Mouse (Mus musculus) midbrain, embryonic 11.5 days (tissue): ENCODE measurements at regions not wholly inside any gene's neighbourhood (a gene's known extent, or its start where the extent isn't known, plus 50 kb on each side); places are given as distances from the start of the nearest gene placed in this dataset.
"Not testable (repeated sequence)": the region's sequence is repeated elsewhere in the genome, so short reads cannot be mapped to it uniquely, and the experiment has no call there.

Experiments
- ATAC-seq: fragments of 200-750 bp; cut with Nextera tagmentation; 2 replicates; pipeline ENCODE4 v1.8.0; 2017; ENCODE audit warnings: moderate TSS enrichment, moderate library complexity; ENCODE audit not compliant: low FRiP score
- DNase-seq: peaks from one replicate; pipeline ENCODE4 v3.0.0; 2015; ENCODE audit warnings: low spot score; ENCODE audit errors: missing footprints
- H3K27ac ChIP-seq: fragments of 300-500 bp; sonication (generic); 2 replicates; pipeline ENCODE4 v1.5.1; 2014; ENCODE audit warnings: low read depth, low read length
- H3K27me3 ChIP-seq: fragments of 300-500 bp; sonication (generic); 2 replicates; pipeline ENCODE4 v1.6.1; 2014; ENCODE audit warnings: mild to moderate bottlenecking, low read length, moderate library complexity, mixed read lengths; ENCODE audit not compliant: control insufficient read depth, insufficient read depth
- H3K36me3 ChIP-seq: fragments of 300-500 bp; sonication (generic); 2 replicates; pipeline ENCODE4 v1.6.1; 2014; ENCODE audit warnings: mild to moderate bottlenecking, low read length, moderate library complexity, mixed read lengths; ENCODE audit not compliant: control insufficient read depth, insufficient read depth
- H3K4me1 ChIP-seq: fragments of 300-500 bp; sonication (generic); 2 replicates; pipeline ENCODE4 v1.6.1; 2014; ENCODE audit warnings: low read length; ENCODE audit not compliant: control insufficient read depth, insufficient read depth
- H3K4me2 ChIP-seq: fragments of 300-500 bp; sonication (generic); 2 replicates; pipeline ENCODE4 v1.6.1; 2014; ENCODE audit warnings: mild to moderate bottlenecking, moderate library complexity
- H3K4me3 ChIP-seq: fragments of 300-500 bp; sonication (generic); 2 replicates; pipeline ENCODE4 v1.5.1; 2014; ENCODE audit warnings: low read depth, low read length
- H3K9ac ChIP-seq: fragments of 300-500 bp; sonication (generic); 2 replicates; pipeline ENCODE4 v1.6.1; 2014; ENCODE audit warnings: low read length
- H3K9me3 ChIP-seq: fragments of 300-500 bp; sonication (generic); 2 replicates; pipeline ENCODE4 v1.6.1; 2016; ENCODE audit warnings: low read length; ENCODE audit not compliant: control insufficient read depth
- WGBS: fragments of 180-500 bp; shearing (Covaris S2); extraction: QIAGEN DNeasy Blood & Tissue Kit; methylation state at CpG from one replicate; pipeline ENCODE4 v1.1.7; 2014; 5-methylcytosine and 5-hydroxymethylcytosine counted together

DNA sequence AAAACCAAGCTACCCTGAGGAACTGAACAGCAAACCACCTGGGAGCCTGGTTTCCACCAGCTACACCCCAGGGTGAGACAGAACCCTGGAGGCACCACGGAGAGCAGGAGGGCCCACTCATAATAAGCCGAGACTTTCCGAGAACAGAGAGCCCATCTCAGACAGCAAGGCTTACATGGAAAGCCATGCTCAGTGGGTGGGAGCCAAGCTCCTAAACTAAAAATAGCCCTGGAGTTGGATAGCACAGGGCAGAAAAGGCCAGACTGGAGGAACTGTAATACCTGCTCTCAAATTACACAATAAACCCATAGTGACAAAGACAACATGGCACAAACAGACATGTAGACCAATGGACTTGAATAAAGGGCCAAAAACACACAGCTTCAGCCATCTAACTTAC lies 69.9 kb downstream of the Fbxo4 start:
- no peaks in the 10 kb centered on the region for H3K4me1 ChIP-seq

DNA sequence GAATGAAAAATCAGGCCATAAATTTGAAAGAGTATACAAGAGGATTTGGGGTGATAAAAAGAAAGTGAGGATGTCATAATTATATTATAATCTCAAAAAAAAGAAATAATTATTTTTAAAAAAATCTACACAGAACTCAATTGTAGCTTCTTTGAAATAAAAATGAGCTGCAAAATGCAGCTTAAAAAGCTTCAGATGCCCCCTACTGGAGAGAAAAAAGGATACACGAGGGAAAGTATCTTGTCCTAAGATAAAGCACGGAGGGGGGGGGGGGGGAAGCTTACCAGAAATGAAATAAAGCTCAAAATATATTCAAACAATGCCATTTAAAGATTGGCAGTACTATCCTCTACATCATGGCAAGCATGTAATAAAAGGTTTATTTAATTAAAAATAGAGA lies 70.7 kb downstream of the Fbxo4 start:
- Histone ChIP-seq H3K27ac (no peak overlapping the region), H3K36me3 (no peaks in the 10 kb centered on the region), H3K27me3 (no peaks in the 10 kb centered on the region), H3K4me2 (no peak overlapping the region), H3K4me3 (no peak overlapping the region), H3K9me3 (no peaks in the 10 kb centered on the region), H3K9ac (no peak overlapping the region), H3K4me1 (no peaks in the 10 kb centered on the region)
- ATAC-seq (0 out of 2 replicates have a peak, but pooled peaks have one; percentile 27), DNase-seq (peak; percentile 85)
- 19% methylated on average over 2 of the region's 2 CpGs for WGBS

More for the DNA sequence above, 69.9 kb downstream of the Fbxo4 start:
- 73% methylated on average over 3 of the region's 3 CpGs for WGBS
- ATAC-seq = no peak
- Histone ChIP-seq H3K4me2 (no peak overlapping the region), H3K27me3 (no peaks in the 10 kb centered on the region), H3K9ac (no peak overlapping the region), H3K9me3 (no peaks in the 10 kb centered on the region), H3K27ac (no peak overlapping the region), H3K36me3 (no peaks in the 10 kb centered on the region), H3K4me3 (no peak overlapping the region)
- no peak for DNase-seq

DNA sequence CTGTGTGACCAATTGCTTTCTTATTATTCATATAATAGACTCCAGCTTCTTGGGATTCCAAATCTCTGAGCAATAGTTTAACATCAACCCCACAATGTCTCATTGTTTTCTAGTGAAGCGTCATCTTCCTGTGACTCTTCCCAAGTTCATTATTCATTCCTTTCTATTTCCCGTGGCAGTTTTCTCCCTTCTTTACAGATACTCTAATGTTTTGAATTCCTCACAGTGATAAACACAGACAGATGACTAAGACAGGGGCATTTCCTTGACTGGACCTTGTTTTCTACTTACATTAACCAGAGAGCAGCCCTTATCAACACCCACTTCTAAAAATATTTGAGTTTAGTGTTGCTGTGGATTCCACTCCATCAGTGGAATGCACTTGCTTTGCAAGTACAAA lies 73.8 kb downstream of the Fbxo4 start:
- no peak overlapping the region for H3K4me3 ChIP-seq
- no peak overlapping the region for H3K9ac ChIP-seq
- no peaks in the 10 kb centered on the region for H3K9me3 ChIP-seq
- DNase-seq = no peak
- H3K27me3 ChIP-seq = no peaks in the 10 kb centered on the region
- no peaks in the 10 kb centered on the region for H3K4me1 ChIP-seq
- H3K27ac ChIP-seq = no peak overlapping the region
- H3K4me2 ChIP-seq = no peak overlapping the region
- no peak for ATAC-seq
- WGBS = 77% methylated on average over 2 of the region's 2 CpGs
- no peaks in the 10 kb centered on the region for H3K36me3 ChIP-seq

DNA sequence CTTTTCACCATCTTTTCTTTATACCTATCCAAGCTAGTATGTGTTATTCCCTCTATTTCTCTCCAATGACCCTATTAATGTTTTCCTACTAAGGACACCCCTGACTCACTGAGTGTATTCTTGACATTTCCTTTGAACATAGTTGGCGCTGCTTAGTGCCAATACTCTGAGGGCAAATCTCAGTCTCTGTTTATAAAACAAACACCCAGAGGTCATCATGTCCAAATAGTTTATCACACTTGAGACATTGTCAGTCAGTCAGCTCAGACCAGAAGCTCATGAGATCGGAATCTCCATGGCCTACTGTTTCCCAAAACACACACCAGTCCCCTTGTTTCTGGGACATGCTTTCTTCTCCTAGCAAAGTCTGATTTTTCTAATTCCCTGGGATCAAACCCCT lies 100.9 kb downstream of the Fbxo4 start:
- Histone ChIP-seq H3K4me2 (no peak overlapping the region), H3K27ac (no peak overlapping the region), H3K27me3 (no peaks in the 10 kb centered on the region), H3K9me3 (no peaks in the 10 kb centered on the region), H3K4me1 (no peaks in the 10 kb centered on the region), H3K36me3 (no peaks in the 10 kb centered on the region), H3K4me3 (no peak overlapping the region), H3K9ac (no peak overlapping the region)
- WGBS = 73% methylated on average over 2 of the region's 2 CpGs
- DNase-seq (no peak), ATAC-seq (no peak)

- WGBS = 65% methylated on average over 3 of the region's 3 CpGs
- Histone ChIP-seq H3K27ac (no peak overlapping the region), H3K4me3 (no peak overlapping the region), H3K4me2 (no peak overlapping the region), H3K9ac (no peak overlapping the region), H3K9me3 (no peaks in the 10 kb centered on the region), H3K4me1 (no peaks in the 10 kb centered on the region), H3K36me3 (no peaks in the 10 kb centered on the region), H3K27me3 (no peaks in the 10 kb centered on the region)
- no peak for ATAC-seq
- DNase-seq = no peak
Measured at GRCm38 (mm10) chr15:3877506-3877905, 101.9 kb downstream of the Fbxo4 start.

DNA sequence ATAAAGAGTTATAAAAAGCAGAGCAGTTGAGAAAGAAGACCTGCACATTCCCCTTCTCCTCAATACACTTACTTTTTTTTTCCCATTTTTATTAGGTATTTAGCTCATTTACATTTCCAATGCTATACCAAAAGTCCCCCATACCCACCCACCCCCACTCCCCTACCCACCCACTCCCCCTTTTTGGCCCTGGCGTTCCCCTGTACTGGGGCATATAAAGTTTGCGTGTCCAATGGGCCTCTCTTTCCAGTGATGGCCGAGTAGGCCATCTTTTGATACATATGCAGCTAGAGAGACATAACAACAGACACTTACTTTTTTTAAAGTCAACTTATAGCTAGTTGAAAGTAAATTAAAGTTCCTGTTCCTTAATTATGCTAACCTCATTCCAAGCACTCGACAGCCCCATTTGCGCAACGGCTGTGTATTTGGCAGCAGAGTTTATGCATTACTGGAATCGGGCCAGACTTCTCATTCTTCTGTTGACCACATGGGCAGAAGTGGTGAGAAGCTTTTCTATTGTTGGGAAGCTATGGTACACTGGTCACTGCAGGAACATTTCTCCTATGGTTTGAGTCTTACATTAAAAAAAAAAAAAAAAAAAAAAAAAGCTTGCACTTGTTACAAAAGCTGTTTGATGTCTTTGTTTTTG lies 104.0 kb downstream of the Fbxo4 start:
- not testable (repeated sequence) for H3K9me3 ChIP-seq, H3K9ac ChIP-seq, H3K4me2 ChIP-seq, H3K27ac ChIP-seq, H3K27me3 ChIP-seq, H3K36me3 ChIP-seq, DNase-seq, ATAC-seq, H3K4me3 ChIP-seq, H3K4me1 ChIP-seq
- 89% methylated on average over 6 of the region's 7 CpGs for WGBS

GRCm38 (mm10) chr15:3831802-3832201 lies 147.6 kb downstream of the Fbxo4 start:
- Histone ChIP-seq H3K27me3 (no peaks in the 10 kb centered on the region), H3K4me2 (no peak overlapping the region), H3K9ac (no peak overlapping the region), H3K36me3 (no peaks in the 10 kb centered on the region), H3K4me1 (no peaks in the 10 kb centered on the region), H3K9me3 (no peaks in the 10 kb centered on the region), H3K27ac (no peak overlapping the region), H3K4me3 (no peak overlapping the region)
- 88% methylated on average over 4 of the region's 4 CpGs for WGBS
- no peak for ATAC-seq
- DNase-seq = no peak

DNA sequence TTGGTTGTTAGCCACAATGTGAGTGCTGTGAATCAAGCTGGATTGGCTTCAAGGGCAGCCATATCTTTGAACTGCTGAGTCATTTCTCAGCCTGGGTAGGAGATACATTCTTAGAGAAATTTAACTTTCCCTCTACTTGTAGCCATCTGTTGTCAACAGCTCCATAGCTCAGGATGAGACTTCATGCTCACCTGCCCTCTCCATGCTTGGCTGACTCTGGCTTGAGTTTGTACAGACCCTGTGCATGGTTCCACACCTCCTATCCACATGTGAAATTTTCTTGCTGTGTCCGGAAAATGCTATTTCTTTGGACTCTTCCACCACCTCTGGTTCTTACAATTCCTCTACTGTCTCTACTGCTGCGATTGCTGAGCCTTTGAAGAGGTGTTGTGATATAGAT lies 173.9 kb downstream of the Fbxo4 start:
- Histone ChIP-seq H3K9ac (no peak overlapping the region), H3K9me3 (no peaks in the 10 kb centered on the region), H3K36me3 (no peaks in the 10 kb centered on the region), H3K4me2 (no peak overlapping the region), H3K27me3 (no peaks in the 10 kb centered on the region), H3K27ac (no peak overlapping the region), H3K4me3 (no peak overlapping the region), H3K4me1 (no peaks in the 10 kb centered on the region)
- 88% methylated on average over 2 of the region's 2 CpGs for WGBS
- DNase-seq = no peak
- ATAC-seq = no peak

DNA sequence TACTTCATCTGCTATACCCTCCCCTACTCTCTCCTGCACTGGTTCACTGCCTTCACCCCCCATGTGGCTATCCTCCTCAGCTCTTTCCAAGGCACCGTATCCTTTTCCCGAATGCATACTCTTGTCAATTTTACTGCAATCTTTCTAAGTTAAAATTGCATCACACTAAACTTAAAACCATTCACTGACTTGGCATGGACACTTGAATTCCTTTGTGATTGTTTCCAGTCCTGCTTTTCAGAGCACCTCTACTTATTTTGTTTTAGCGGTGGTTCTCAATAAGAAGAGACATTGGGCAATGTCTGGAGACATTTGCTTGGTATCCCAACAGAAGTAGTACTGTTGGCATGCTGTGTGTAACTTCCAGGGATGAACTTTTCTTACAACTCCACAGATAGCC lies 192.6 kb upstream of the Ghr start:
- no peaks in the 10 kb centered on the region for H3K9me3 ChIP-seq
- no peaks in the 10 kb centered on the region for H3K36me3 ChIP-seq
- no peak overlapping the region for H3K4me2 ChIP-seq
- WGBS = 89% methylated on average over 3 of the region's 3 CpGs
- H3K27me3 ChIP-seq = no peaks in the 10 kb centered on the region
- no peak overlapping the region for H3K27ac ChIP-seq
- H3K4me3 ChIP-seq = no peak overlapping the region
- no peak for DNase-seq
- H3K9ac ChIP-seq = no peak overlapping the region
- ATAC-seq = no peak
- H3K4me1 ChIP-seq = no peaks in the 10 kb centered on the region
